Mouse (Mus musculus) thymus, postnatal 10 days (tissue): ENCODE measurements around the gene Slc16a7.
A peak's percentile ranks its signal among the peaks of the same experiment; 100 is the strongest.

Experiments
- DNase-seq, 2 experiments: peaks; one replicate each; pipeline ENCODE4 v3.0.0; 2021; ENCODE audit warnings: low spot score in 2 of 2

Slc16a7 gene

DNA sequence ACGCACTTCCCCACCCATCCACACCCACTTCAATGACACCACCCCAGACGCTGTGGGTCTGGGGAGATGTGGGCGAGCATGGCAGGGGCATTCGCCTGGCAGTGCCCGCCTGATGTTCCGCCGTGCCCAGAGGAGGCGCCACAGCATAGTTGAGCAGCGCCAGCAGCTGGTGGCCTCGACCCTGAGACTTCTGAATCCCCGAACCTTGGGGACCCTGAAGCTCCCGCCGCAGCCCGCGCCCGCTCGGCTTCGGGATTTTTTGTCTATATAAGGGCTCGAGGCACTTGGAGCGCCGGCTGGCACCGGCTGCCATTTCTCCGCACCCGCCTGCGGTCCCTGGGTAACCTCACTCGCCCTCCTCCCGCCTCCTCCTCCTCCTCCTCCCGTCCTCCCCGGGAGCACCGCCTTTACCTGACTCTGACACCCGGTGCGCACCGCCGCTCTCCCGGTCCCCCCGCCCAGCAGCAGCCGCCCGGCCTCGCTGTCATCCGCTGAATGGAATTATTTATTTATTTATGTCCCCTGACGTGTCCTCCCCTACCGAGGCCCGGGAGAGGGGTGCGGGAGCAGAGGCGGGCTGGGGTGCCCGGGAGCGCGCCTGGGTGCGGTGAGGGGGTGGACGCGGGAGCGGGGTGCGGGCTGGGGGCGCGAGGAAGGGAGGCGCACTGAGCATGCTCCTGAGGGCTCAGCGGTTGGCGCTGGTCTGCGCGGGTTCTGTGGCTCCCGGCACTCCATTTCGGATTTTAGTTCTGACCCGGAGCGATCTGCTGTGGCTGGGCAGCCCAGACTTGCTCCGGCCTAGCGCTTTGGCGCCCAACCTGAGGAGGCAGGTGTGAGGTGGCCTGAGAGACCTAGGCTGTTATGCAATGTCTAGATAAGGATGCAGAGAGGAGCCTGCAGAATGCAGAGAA, at the start of gene Slc16a7:
Gene Slc16a7 (minus strand): TSS at position 590 of the 911 bp plus-strand sequence.
- peak; percentile 34 to 42 for DNase-seq

DNA sequence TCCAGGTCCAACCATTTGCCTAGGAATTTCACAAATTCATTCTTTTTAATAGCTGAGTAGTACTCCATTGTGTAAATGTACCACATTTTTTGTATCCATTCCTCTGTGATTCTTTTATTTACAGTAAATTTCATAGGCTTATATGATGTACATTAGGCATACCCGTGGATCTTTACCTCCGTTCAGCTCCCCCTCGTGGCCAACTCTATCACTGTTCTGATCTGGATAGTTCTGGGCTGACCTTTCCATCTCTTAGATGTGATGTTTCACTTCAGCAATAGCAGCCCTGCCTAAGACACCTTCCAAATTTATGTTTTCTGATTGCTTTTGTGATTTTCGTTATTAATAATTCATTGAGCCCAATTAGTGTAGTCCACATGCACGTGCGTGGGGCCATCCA, 29.5 kb upstream of the Slc16a7 start:
- no peak for DNase-seq

DNA sequence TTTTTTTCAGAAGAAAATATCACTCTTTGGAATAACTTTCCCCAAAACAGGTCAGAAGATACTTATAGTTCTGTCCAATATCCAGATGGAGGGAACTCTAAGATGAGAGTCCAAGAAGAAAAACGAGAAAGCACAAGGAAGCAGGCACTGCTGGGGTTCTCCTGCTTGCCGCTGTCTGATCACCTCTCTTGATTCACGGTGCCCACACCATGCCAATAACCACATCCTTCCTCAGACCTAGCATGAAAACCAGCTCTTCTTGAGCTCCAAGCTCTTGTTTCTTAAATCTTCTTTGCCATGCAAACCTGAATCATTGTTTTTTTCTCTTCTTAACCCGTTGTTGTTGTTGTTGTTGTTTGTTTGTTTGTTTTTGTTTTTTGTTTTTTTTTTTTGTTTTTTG, 10.5 kb upstream of the Slc16a7 start:
- DNase-seq: no peak

DNA sequence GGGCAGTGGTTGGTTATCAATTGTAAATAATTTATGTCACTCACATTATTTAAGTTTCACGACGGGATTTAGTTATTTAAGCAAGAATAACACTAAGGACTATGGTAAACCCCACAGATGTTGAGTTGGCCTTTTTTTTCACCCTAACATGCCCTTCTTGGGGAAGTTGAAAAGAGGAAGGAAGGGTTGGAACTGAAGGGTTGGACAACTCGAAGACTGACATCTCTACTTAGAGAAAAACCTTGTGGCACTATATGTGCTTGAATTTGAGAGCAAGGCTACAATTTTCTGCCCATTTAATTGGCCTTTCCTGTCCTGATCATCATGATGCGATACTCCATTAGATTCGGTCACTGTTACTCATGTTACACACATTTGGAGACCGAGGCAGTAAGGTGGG, 746 bp upstream of the Slc16a7 start:
- no peak for DNase-seq

DNA sequence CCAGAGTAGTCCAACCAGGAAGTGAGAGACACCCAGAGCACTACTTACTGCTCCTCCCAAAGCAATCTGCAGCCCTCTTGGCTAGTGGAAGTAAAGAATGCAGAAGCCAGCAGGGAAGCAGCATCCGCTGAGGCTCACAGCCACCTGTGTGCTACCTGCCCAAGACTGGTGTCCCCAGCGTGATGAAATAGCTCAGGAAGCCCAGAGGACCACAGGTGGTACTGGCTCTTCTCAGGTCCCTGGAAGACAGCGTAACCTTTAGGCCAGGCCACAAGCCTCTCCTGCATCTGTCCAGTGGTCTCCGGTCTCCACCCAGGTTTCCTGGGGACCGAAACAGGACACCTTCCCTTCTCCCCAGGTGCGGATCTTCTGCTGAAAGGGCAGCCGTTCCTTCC, 787 bp downstream of the Slc16a7 start:
- DNase-seq: no peak

DNA sequence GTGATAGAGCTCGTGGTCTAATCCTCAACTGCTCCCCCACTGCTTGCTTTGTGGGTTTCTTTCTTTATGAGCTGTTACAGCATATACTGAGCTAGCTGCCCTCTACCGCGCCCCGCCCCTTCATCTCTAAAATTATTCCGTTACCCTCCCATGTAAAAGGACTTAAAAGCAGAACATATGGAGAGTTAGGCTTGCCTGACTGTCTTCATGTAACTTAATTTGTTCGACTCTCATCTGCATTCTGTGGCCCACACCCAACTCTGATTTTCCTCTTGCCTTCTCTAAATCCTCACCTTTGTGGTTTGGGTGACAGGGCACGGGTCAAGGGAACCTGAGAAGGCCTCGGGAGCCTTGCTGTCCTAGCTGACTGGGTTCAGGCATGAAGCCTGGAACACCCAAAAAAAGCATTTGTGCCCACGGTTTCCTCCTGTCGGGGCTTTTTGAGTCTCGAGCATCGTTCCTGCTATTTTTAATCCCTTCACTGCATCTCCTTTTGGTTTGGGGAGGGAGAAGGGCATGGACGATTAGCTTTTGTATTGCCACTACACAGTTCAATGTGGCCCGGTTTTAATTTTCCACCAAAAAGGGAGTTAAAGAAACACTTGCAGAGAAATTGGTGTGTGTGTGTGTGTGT, 1.4 kb downstream of the Slc16a7 start:
- DNase-seq: no peak

DNA sequence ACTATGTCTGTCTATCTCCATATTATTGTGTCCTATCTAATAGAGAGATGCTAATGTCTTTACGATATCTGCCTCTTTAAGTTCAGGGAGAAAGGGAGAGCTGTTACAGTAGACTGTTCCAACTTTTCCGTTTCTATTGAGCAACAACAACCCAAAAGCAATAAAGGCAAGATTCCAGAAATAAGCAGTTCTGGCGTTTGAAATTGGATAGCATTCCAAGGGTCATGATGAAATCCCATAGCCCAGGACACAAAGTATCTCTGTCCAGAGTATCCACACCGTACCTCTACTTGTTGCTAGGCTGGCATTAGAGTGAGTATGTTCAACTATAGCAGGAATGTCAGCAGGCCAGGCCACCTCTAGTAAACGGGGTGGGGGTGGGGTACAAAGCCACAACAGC, 13.7 kb downstream of the Slc16a7 start:
- DNase-seq: no peak

DNA sequence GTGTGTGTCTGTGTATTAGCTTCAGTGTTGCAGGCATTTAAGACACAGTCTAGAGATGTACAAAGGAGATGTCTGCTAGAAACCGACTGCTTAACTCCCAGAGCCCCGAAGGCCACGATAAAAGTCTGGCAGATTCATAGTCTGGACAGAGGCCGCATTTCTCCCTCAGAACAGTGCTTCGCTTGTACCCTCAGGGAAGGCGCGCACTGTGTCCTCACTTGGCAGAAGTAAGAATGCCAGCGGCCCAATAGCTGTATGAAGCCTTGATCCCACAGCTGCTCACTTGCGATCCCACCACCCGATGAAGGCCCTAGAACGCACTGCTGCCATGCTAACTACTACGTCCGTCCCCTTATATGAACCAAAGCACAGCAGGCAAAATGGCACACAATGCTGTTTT, 16.6 kb downstream of the Slc16a7 start:
- no peak for DNase-seq

DNA sequence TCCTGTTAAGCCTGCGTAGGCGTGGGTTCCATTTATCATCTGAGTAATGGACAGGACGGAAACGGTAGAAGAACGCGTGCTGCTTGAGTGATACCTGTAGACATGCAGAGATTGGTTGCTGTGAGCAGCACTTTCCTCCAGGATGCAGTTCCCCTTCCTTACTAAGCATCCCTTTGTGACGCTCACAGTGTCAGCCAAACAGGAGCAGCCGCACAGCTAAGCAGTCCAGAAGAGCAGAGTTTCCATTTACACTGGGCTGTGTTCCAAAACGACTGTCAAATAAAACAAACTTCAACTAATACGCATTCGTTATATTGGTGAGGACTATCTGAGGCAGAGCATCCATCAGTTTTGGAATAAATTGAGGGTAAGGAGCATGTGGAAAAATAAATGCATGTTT, 17.8 kb downstream of the Slc16a7 start:
- DNase-seq: no peak

DNA sequence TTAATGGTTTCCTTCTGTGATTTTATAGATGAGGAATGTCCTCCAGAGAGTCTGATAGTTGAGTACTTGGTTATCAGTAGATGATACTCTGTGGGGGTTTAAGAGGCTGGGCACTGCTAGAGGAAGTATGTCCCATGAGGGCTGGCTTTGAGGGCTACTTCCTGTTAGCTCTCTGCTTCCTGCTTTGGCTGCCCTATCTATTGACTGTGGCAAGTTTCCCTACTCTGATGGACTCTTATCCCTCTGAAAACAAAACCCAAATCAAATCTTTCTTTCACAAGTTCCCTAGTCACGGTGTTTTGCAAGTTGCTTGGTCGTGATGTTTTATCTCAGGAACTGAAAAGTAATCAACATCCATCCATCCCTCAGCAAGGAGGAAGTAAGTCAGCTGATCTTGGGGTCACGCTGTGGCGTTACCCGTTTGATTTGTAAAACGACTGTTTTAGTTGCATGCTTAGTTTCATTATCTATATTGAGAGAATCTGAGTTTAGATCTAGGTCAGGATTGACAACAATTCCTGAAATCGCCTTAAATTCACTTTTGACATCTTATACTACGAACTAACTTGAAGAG, 19.1 kb downstream of the Slc16a7 start:
- no peak for DNase-seq

DNA sequence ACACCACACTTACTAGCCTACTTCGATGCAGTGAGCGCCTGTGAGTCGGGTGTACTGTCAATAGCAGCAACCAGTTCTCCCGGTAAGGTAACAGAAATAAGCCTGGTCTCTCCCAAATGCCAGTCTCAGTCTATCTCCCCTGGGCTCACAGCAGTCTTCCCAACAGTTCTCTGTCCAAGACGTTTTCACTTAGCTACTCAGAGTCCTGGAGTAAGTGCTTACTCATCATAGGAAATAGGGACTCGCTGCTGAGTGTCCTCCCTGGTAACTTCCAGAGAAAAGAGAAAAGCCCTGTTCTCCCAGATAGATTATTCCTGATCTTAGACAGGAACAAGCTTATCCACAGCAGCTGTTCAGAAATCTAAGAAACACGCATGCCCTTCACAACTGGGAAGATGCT, 30.8 kb downstream of the Slc16a7 start:
- no peak for DNase-seq

DNA sequence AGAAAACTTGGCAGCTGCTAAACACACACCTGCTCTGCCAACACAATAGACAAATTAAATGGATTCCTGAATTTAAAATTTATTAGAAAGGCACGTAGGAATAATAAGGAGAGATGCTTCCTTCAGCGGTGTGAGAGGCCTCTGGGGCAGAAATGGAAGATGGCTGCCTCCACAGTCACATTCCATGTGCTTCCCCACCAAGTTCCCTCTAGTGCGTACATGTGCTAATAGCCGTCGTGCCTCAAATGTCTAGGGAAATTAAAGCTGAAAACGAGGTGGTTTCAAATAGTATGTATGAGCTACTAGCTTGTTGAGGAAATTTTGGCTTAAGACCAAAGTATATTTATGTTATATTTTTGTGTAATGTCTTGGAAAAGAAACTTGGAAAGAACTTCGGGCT, 36.5 kb downstream of the Slc16a7 start:
- DNase-seq: no peak

DNA sequence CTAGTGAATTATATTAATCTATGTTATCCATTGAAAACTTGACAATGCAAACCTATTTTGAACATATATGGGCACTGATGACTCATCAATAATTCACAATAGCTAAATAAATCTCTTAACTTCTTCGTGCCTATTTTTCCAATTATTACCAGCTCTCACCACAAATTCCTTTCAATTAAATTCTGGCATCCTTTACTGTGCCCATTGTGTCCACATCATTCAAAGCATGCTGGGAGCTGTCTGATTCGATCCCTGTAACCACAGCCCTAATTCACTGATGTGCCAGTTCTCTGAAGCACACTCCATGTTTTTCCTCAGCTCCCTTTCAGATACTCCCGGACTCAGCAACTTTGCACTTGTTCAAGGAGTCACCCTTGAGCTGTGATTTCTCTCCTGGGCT, 41.1 kb downstream of the Slc16a7 start:
- DNase-seq: no peak

DNA sequence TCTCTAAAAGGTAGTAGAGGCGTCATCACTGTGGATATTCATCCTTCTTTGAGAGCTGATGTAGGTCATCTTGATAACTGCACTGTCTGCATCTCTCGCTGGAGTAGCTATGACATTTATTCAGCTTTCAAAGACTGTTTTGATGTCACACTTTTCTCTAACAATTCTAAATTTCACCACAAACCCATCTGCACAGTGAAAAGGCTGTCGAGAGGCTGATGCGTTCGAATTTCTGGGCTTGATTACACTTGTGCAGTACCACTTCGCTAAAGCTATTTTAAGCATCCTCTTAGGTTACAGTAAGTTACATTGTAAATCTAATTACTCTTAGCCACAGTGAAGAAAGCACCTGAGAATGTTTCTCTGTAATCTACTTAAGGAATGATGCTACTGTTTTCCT, 42.1 kb downstream of the Slc16a7 start:
- DNase-seq: no peak

DNA sequence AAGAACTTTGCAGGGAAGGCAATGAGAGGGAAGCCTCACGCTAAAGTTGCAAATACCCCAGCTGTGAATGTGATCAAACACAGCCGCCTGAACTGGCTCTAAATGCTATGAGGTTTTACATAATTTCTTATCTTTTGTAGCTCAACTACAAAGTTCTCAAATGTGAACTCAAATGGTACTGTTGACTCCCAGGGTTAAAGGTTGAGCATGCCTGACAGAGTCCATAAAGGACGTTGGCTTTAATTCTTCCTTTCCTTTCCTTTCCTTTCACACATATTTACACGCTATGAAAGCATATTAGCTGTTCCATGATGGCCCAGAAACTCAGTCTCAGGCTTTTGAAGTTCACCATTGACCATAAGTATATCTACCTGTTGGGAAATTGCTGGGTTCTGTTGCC, 42.9 kb downstream of the Slc16a7 start:
- no peak for DNase-seq

DNA sequence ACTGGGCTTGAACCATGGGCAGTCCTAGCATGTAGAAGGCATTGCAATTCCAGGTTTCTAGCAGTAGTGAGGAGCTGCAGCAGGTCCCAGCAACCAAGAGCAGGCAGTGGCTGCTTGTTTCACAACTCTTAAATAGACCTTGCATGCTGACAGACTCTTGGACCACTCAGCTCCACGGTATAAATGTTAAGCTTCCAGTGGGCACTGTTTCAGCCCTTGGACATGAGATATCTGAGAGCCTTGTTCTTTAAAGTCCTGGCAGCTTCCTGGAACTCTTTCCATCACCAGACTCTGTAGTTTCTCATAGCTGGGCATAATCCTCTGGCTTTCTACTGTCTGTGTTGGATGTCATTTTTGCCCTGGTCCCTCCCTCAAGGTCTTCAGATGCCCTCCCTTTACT, 43.7 kb downstream of the Slc16a7 start:
- no peak for DNase-seq

DNA sequence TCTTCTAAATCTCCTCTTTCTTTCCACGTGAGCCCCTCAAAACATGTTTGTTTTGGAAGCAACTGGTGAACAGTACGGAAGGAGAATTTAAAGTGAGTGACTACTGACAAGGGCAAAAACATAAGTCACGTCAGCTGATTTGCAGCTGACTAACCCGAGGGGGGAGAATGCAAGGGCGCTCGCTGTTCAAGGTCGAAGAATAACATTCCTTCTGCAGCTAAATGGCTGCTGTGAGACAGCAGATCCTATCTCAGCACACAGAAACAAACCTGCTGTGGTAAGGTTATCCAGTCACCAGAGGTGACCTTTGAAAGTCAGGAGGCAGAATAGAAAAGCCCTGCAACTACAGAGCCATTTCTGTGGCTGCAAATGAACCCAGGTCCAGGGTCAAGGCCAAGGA, 47.1 kb downstream of the Slc16a7 start:
- DNase-seq: no peak

DNA sequence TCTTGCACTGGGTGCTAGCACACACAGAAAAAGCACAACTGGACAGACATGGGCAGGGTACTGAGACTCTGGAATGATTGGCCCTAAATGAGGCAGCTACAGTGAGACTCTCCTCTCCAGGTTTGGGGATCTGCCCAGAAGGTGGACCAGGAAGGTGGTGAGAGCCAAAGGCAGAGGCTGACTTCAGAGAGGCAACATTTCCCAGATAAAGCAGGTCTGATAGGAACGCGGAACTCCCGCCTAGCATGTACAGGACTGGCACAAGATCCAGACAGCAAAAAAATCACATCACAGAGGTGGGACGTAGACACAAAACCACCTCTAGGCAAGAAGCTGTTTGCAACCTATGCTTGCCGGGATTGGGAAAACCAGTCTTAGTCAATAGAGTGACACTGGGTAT, 55.5 kb downstream of the Slc16a7 start:
- DNase-seq: no peak

DNA sequence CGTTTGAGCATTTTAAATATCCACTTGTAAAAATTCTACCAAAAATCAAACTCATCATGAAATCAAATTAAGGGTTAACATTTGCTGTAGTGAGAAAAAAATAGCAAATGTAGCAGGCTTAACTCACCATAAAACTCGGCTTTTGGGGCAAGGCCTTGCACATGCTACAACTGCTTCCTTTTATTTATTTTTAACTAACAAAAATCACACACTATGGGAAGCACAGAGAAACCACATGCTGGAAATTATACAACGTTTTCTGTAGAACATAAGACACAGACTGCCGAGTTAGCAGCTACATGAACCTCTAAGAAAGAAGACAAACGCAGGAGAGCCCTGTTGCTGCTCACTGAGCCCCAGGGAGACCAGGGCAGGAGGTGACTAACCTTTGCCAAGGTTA, 57.9 kb downstream of the Slc16a7 start:
- no peak for DNase-seq

DNA sequence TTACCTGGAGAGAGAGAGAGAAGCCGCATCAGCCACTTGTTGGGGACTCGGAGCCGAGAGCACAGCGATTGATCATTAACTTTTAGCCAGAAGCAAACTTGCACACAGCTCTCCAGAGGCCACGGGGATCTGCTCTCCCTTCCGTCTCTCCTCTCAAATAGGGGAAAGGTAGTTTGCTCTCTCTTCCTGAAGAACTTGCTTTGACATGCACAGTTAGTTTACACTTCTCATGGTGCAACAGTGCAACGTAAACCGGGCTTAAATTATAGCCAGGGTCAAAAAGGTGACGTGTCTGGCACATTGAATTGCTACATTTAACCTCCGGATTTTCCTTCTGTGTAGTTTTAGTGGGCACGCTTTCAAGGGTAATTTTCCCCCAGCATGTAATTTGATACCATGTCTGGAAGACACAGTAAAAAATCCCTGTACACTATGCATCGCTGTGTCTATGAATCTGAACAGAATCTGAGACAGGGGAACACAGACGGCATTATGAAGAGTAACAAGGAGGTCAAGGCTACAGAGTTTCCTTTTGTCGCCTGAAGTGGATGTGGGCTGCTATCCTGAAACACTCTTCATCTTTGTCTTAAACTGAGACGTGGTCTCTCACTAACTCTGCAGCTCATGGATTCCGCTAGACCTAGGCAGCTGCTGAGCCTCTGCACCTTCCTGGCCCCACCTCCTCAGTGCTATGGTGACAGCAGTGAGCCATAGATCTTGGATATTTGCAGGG, 60.8 kb downstream of the Slc16a7 start:
- DNase-seq: no peak

DNA sequence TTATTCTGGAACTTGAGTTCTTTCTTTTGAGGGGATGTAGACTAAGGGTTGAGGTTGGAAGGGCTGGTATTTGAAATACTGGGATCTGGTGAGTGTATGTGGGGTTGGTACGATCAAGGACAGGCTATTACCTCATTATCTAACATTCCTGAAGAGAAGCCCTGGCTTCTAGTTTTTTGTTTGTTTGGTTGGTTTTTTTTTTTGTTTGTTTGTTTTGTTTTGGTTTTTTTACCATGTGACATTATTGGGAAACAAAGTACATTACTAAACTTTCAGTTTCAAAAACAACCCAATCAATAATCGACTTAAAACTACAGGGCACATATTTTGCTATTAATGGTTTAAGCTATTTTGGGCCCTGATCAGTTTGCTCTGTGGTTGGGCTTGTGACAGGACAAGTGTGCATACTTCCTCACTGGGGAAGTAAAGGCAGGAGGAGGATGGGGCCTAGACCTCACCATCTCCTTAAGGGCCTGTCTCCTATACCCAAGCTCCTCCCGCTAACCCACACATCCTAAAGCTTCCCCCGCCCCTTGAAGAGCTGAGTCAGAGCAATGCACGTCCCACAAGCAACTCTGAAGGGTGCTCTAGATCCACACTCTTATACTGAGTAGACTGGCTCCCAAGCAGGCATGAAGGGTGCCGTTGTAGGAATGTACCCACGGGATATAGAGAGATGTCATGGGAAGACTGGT, 64.2 kb downstream of the Slc16a7 start:
- DNase-seq: no peak
